Mouse (Mus musculus) embryo, embryonic 11 days (tissue): ENCODE data around the gene Pex10.
A peak's percentile ranks its signal among the peaks of the same experiment; 100 is the strongest.

Experiments used
- DNase-seq: peaks from one replicate; pipeline ENCODE4 v3.0.0-alpha.2; 2015

Pex10 gene

GRCm38 (mm10) chr4:155066834-155067522, at the start of gene Pex10:
Pex10 (plus strand) TSS chr4:155067016.
- DNase-seq = peak; percentile 99

GRCm38 (mm10) chr4:155017253-155017878, 49.5 kb upstream of the Pex10 start:
- DNase-seq = no peak

- DNase-seq = no peak
These were observed 48.8 kb upstream of the Pex10 start for GRCm38 (mm10) chr4:155018066-155018465.

GRCm38 (mm10) chr4:155018601-155019335, 48.0 kb upstream of the Pex10 start:
- peak; percentile 81 for DNase-seq

- DNase-seq = peak; percentile 65
These were observed 47.4 kb upstream of the Pex10 start for GRCm38 (mm10) chr4:155019336-155019847.

- no peak for DNase-seq
These were observed 46.7 kb upstream of the Pex10 start for GRCm38 (mm10) chr4:155020141-155020540.

GRCm38 (mm10) chr4:155020813-155021212, 46.0 kb upstream of the Pex10 start:
- DNase-seq = no peak

- no peak for DNase-seq
These were observed 44.5 kb upstream of the Pex10 start for GRCm38 (mm10) chr4:155022228-155022855.

GRCm38 (mm10) chr4:155024170-155025010, 42.4 kb upstream of the Pex10 start:
- no peak for DNase-seq

GRCm38 (mm10) chr4:155033115-155033514, 33.7 kb upstream of the Pex10 start:
- no peak for DNase-seq

- no peak for DNase-seq
These were observed 32.6 kb upstream of the Pex10 start for GRCm38 (mm10) chr4:155034202-155034601.

GRCm38 (mm10) chr4:155034787-155035186, 32.0 kb upstream of the Pex10 start:
- DNase-seq = no peak

GRCm38 (mm10) chr4:155040197-155040596, 26.6 kb upstream of the Pex10 start:
- no peak for DNase-seq

GRCm38 (mm10) chr4:155040696-155041095, 26.1 kb upstream of the Pex10 start:
- DNase-seq = no peak

GRCm38 (mm10) chr4:155042606-155043288, 24.1 kb upstream of the Pex10 start:
- no peak for DNase-seq

- no peak for DNase-seq
These were observed 23.6 kb upstream of the Pex10 start for GRCm38 (mm10) chr4:155043289-155043625.

GRCm38 (mm10) chr4:155046636-155047035, 20.2 kb upstream of the Pex10 start:
- DNase-seq = no peak

GRCm38 (mm10) chr4:155050116-155050515, 16.7 kb upstream of the Pex10 start:
- no peak for DNase-seq

- no peak for DNase-seq
These were observed 10.1 kb upstream of the Pex10 start, which contains the start of gene Plch2 for GRCm38 (mm10) chr4:155056724-155057123. Plch2 (minus strand) TSS chr4:155056784.

GRCm38 (mm10) chr4:155058325-155058724, 8.5 kb upstream of the Pex10 start:
- no peak for DNase-seq

- DNase-seq = no peak
These were observed 2.9 kb upstream of the Pex10 start for GRCm38 (mm10) chr4:155063895-155064294.

GRCm38 (mm10) chr4:155064474-155064873, 2.3 kb upstream of the Pex10 start:
- no peak for DNase-seq
